Mouse (Mus musculus) mammary gland, adult 2 months (tissue): ENCODE measurements around the gene Gm21319. TPM values are rescaled to one million over a fixed set of nuclear protein-coding genes. Genes with fewer than 3 reads are reported as not detected.

ENCODE experiments used
- polyA plus RNA-seq: library from polyadenylated mRNA; depleted of rRNA; stranded (reverse); fragments of >200 nt; gene quantifications from 2 replicates; pipeline ENCODE4 v1.2.3, GENCODE M21; 2012; ENCODE audit warnings: low replicate concordance; rRNA removed

Gene Gm21319
- polyA plus RNA-seq: not detected in 2 replicates

DNA sequence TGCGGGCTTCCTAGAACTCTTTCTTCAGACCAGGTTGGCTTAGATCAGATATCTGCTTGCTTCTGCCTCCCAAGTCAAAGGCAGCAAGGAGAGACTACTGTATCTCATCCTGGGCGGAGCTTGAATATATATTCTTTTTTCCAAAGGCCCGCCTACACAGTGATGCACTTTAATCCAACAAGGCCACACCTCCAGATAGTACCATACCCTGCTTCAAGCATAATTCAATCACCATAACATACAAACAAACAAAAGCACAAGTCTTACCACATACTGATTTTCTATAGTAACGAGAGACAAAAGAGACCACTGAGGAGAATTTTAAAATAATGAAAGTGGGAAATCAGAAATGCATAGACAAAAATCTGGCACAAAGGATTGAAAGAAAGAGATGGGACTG lies at the start of gene Gm21319:
Gm21319 (minus strand) TSS at position 101 of the 400 bp plus-strand sequence.

GRCm38 (mm10) chr12:87816277-87816676 lies 40.7 kb upstream of the Gm21319 start, which contains the start of gene BB287469:
Gene BB287469 (plus strand): TSS chr12:87816577.

GRCm38 (mm10) chr12:87795212-87795611 lies 19.7 kb upstream of the Gm21319 start, which contains the start of gene Gm21936:
Gene Gm21936 (plus strand): TSS chr12:87795512.

Other genes starting within 250 kb of the Gm21319 start
- gene Oog1, start 173.1 kb downstream of the Gm21319 start, polyA plus RNA-seq: not detected in 2 replicates
- not detected in 2 replicates for gene Gm4027, start 156.9 kb downstream of the Gm21319 start, polyA plus RNA-seq
- gene Gm16381, start 131.1 kb downstream of the Gm21319 start, polyA plus RNA-seq: not detected in 2 replicates
- gene Gm21936, start 19.8 kb upstream of the Gm21319 start, polyA plus RNA-seq: not detected in 2 replicates
- gene BB287469, start 40.8 kb upstream of the Gm21319 start, polyA plus RNA-seq: not detected in 2 replicates
- gene Gm2001, start 66.6 kb upstream of the Gm21319 start, polyA plus RNA-seq: not detected in 2 replicates
- gene Gm2016, start 98.3 kb upstream of the Gm21319 start, polyA plus RNA-seq: not detected in 2 replicates
- gene Gm2022, start 119.6 kb upstream of the Gm21319 start, polyA plus RNA-seq: not detected in 2 replicates
- gene Gm2035, start 144.1 kb upstream of the Gm21319 start, polyA plus RNA-seq: not detected in 2 replicates
- gene Gm2042, start 178.3 kb upstream of the Gm21319 start, polyA plus RNA-seq: not detected in 2 replicates
- gene Gm2075, start 236.1 kb upstream of the Gm21319 start, polyA plus RNA-seq: not detected in 2 replicates
- gene Gm6803, start 243.0 kb upstream of the Gm21319 start, polyA plus RNA-seq: not detected in 2 replicates